Mouse (Mus musculus) hindbrain, embryonic 10.5 days (tissue): ENCODE data around the gene Dclk1. TPM values are rescaled to one million over a fixed set of nuclear protein-coding genes. Genes with fewer than 3 reads are reported as not detected.

Experiments
- DNase-seq: peaks from one replicate; pipeline ENCODE4 v3.0.0-alpha.2; 2017; ENCODE audit warnings: low spot score
- H3K27ac ChIP-seq: fragments of 300-500 bp; sonication (generic); 2 replicates; pipeline ENCODE4 v1.5.1; 2016; ENCODE audit warnings: mild to moderate bottlenecking, moderate library complexity
- H3K27me3 ChIP-seq: fragments of 300-500 bp; sonication (generic); 2 replicates; pipeline ENCODE4 v1.6.1; 2016; ENCODE audit warnings: mild to moderate bottlenecking; ENCODE audit not compliant: poor library complexity, insufficient read depth, severe bottlenecking
- H3K36me3 ChIP-seq: fragments of 300-500 bp; sonication (generic); 2 replicates; pipeline ENCODE4 v1.6.1; 2016; ENCODE audit warnings: mild to moderate bottlenecking, moderate library complexity
- H3K4me1 ChIP-seq: fragments of 300-500 bp; sonication (generic); replicated peaks from 2 replicates; pipeline ENCODE4 v1.6.1; 2016; ENCODE audit warnings: mild to moderate bottlenecking
- H3K4me3 ChIP-seq: fragments of 300-500 bp; sonication (generic); 2 replicates; pipeline ENCODE4 v1.5.1; 2016; ENCODE audit warnings: mild to moderate bottlenecking, moderate library complexity
- H3K9me3 ChIP-seq: fragments of 300-500 bp; sonication (generic); 2 replicates; pipeline ENCODE4 v1.6.1; 2016; ENCODE audit warnings: mild to moderate bottlenecking, moderate library complexity
- WGBS: fragments of 180-500 bp; shearing (Covaris S2); methylation state at CpG from one replicate; pipeline ENCODE4 v1.1.7; 2016; 5-methylcytosine and 5-hydroxymethylcytosine counted together
- polyA plus RNA-seq: library from polyadenylated mRNA; unstranded; fragments of >200 nt; fragmentation: Nextera tagmentation; extraction: Ambion mirVana; gene quantifications from 2 replicates; pipeline ENCODE4 v1.2.1, GENCODE M21; 2016

Gene Dclk1
- polyA plus RNA-seq, 1 experiment from 2014 or later: 81.6 TPM

GRCm38 (mm10) chr3:55520240-55521180 lies 278.3 kb downstream of the Dclk1 start:
- Histone ChIP-seq H3K27ac (peak overlapping the region; percentile 66; the same call in 1 of the 2 replicates), H3K4me3 (no peak overlapping the region), H3K27me3 (no peaks in the 10 kb centered on the region), H3K36me3 (no peaks in the 10 kb centered on the region), H3K4me1 (peaks cover 66% of the 10 kb centered on the region), H3K9me3 (no peaks in the 10 kb centered on the region)
- DNase-seq: peak; percentile 71
- WGBS: 27% methylated on average over 12 of the region's 12 CpGs

GRCm38 (mm10) chr3:55521776-55522175 lies 279.6 kb downstream of the Dclk1 start:
- H3K4me1 ChIP-seq: peaks cover 57% of the 10 kb centered on the region
- H3K27me3 ChIP-seq: no peaks in the 10 kb centered on the region
- H3K4me3 ChIP-seq: no peak overlapping the region
- 88% methylated on average over 8 of the region's 8 CpGs for WGBS
- no peak overlapping the region for H3K27ac ChIP-seq
- H3K36me3 ChIP-seq: no peaks in the 10 kb centered on the region
- no peak for DNase-seq
- no peaks in the 10 kb centered on the region for H3K9me3 ChIP-seq

- WGBS: 28% methylated on average over 7 of the region's 7 CpGs
- Histone ChIP-seq H3K27ac (peak overlapping the region; percentile 60), H3K4me1 (peaks cover 54% of the 10 kb centered on the region)
Observed at GRCm38 (mm10) chr3:55523224-55523623, 281.1 kb downstream of the Dclk1 start.

GRCm38 (mm10) chr3:55523735-55524477 lies 281.7 kb downstream of the Dclk1 start:
- Histone ChIP-seq H3K4me3 (no peak overlapping the region), H3K4me1 (peaks cover 54% of the 10 kb centered on the region), H3K27ac (peak overlapping the region; percentile 76), H3K27me3 (no peaks in the 10 kb centered on the region), H3K36me3 (no peaks in the 10 kb centered on the region), H3K9me3 (no peaks in the 10 kb centered on the region)
- no peak for DNase-seq
- WGBS: 58% methylated on average over 16 of the region's 16 CpGs

More at GRCm38 (mm10) chr3:55523224-55523623, 281.1 kb downstream of the Dclk1 start:
- no peak overlapping the region for H3K4me3 ChIP-seq
- peak; percentile 38 for DNase-seq
- H3K27me3 ChIP-seq: no peaks in the 10 kb centered on the region
- no peaks in the 10 kb centered on the region for H3K9me3 ChIP-seq
- H3K36me3 ChIP-seq: no peaks in the 10 kb centered on the region

- Histone ChIP-seq H3K9me3 (no peaks in the 10 kb centered on the region), H3K4me3 (no peak overlapping the region), H3K4me1 (peaks cover 54% of the 10 kb centered on the region), H3K27ac (peak overlapping the region; percentile 76), H3K27me3 (no peaks in the 10 kb centered on the region), H3K36me3 (no peaks in the 10 kb centered on the region)
- DNase-seq: no peak
- 72% methylated on average over 9 of the region's 9 CpGs for WGBS
Observed at GRCm38 (mm10) chr3:55524491-55525195, 282.5 kb downstream of the Dclk1 start.

GRCm38 (mm10) chr3:55526470-55526869 lies 284.3 kb downstream of the Dclk1 start:
- peaks cover 41% of the 10 kb centered on the region for H3K4me1 ChIP-seq
- H3K27me3 ChIP-seq: no peaks in the 10 kb centered on the region
- no peak overlapping the region for H3K4me3 ChIP-seq
- H3K36me3 ChIP-seq: no peaks in the 10 kb centered on the region
- WGBS: 88% methylated on average over 3 of the region's 3 CpGs
- H3K27ac ChIP-seq: 0 out of 2 replicates have a peak overlapping the region, but pooled peaks have one; percentile 23
- H3K9me3 ChIP-seq: no peaks in the 10 kb centered on the region
- DNase-seq: no peak

GRCm38 (mm10) chr3:55527566-55527965 lies 285.4 kb downstream of the Dclk1 start:
- Histone ChIP-seq H3K27me3 (no peaks in the 10 kb centered on the region), H3K4me3 (no peak overlapping the region), H3K4me1 (peaks cover 35% of the 10 kb centered on the region), H3K9me3 (no peaks in the 10 kb centered on the region), H3K36me3 (no peaks in the 10 kb centered on the region), H3K27ac (0 out of 2 replicates have a peak overlapping the region, but pooled peaks have one; percentile 2)
- WGBS: 53% methylated on average over 1 of the region's 1 CpGs
- DNase-seq: no peak

- DNase-seq: no peak
- 93% methylated on average over 5 of the region's 5 CpGs for WGBS
- Histone ChIP-seq H3K4me1 (peaks cover 32% of the 10 kb centered on the region), H3K27me3 (no peaks in the 10 kb centered on the region), H3K4me3 (no peak overlapping the region), H3K9me3 (no peaks in the 10 kb centered on the region), H3K36me3 (no peaks in the 10 kb centered on the region), H3K27ac (0 out of 2 replicates have a peak overlapping the region, but pooled peaks have one; percentile 2)
Observed at GRCm38 (mm10) chr3:55528012-55528411, 285.8 kb downstream of the Dclk1 start.

- Histone ChIP-seq H3K36me3 (no peaks in the 10 kb centered on the region), H3K4me3 (no peak overlapping the region), H3K4me1 (peaks cover 19% of the 10 kb centered on the region), H3K27ac (no peak overlapping the region), H3K27me3 (no peaks in the 10 kb centered on the region), H3K9me3 (no peaks in the 10 kb centered on the region)
- DNase-seq: no peak
- 76% methylated on average over 2 of the region's 2 CpGs for WGBS
Observed at GRCm38 (mm10) chr3:55529414-55529813, 287.2 kb downstream of the Dclk1 start.

GRCm38 (mm10) chr3:55531204-55532044 lies 289.3 kb downstream of the Dclk1 start:
- 84% methylated on average over 14 of the region's 14 CpGs for WGBS
- DNase-seq: no peak
- Histone ChIP-seq H3K27me3 (no peaks in the 10 kb centered on the region), H3K9me3 (no peaks in the 10 kb centered on the region), H3K4me1 (peaks cover 10% of the 10 kb centered on the region; the same call in 1 of the 2 replicates), H3K27ac (no peak overlapping the region), H3K36me3 (no peaks in the 10 kb centered on the region), H3K4me3 (no peak overlapping the region)

- no peak for DNase-seq
- H3K27me3 ChIP-seq: no peaks in the 10 kb centered on the region
- WGBS: 92% methylated on average over 17 of the region's 17 CpGs
Observed at GRCm38 (mm10) chr3:55532175-55532973, 290.2 kb downstream of the Dclk1 start.

More at GRCm38 (mm10) chr3:55532175-55532973, 290.2 kb downstream of the Dclk1 start:
- no peak overlapping the region for H3K4me3 ChIP-seq
- no peaks in the 10 kb centered on the region for H3K36me3 ChIP-seq
- H3K9me3 ChIP-seq: no peaks in the 10 kb centered on the region
- H3K4me1 ChIP-seq: peaks cover 11% of the 10 kb centered on the region
- no peak overlapping the region for H3K27ac ChIP-seq
